Mouse (Mus musculus): Measurements from ENCODE around the gene Dtx3l. TPM values are rescaled to one million over a fixed set of nuclear protein-coding genes. Genes with fewer than 3 reads are reported as not detected.
"Not testable (repeated sequence)": the region's sequence is repeated elsewhere in the genome, so short reads cannot be mapped to it uniquely, and the experiment has no call there.

Dtx3l gene
- 3.4 and 3.5 TPM in 2 replicates for polyA plus RNA-seq (2016; fragmentation: Nextera tagmentation; extraction: Ambion mirVana)

GRCm38 (mm10) chr16:35938211-35939151, at the start of gene Dtx3l, which contains the start of gene Parp9:
Dtx3l (minus strand) TSS chr16:35939151.
Parp9 (plus strand) TSS chr16:35938470.
- H3K27me3 ChIP-seq (replicated peaks) = no peaks in the 10 kb centered on the region
- peak; percentile 81 for ATAC-seq
- WGBS (ENCODE audit: insufficient replicate concordance) = 1% methylated on average over 52 of the region's 52 CpGs

GRCm38 (mm10) chr16:35987930-35988329, 49.0 kb upstream of the Dtx3l start:
- Histone ChIP-seq H3K27ac (no peak overlapping the region), H3K27me3 (replicated peaks) (no peaks in the 10 kb centered on the region), H3K9ac (no peak overlapping the region), H3K9me3 (replicated peaks) (no peaks in the 10 kb centered on the region), H3K4me3 (no peak overlapping the region), H3K4me1 (peaks cover 41% of the 10 kb centered on the region), H3K4me2 (no peak overlapping the region), H3K36me3 (peaks cover 5% of the 10 kb centered on the region; the same call in 1 of the 2 replicates)
- no peak for ATAC-seq
- WGBS (ENCODE audit: insufficient replicate concordance) = 68% methylated on average over 1 of the region's 1 CpGs

More at GRCm38 (mm10) chr16:35938211-35939151, at the start of gene Dtx3l, which contains the start of gene Parp9:
- Histone ChIP-seq H3K4me1 (peaks cover 15% of the 10 kb centered on the region), H3K36me3 (peaks cover 4% of the 10 kb centered on the region; the same call in 1 of the 2 replicates), H3K27ac (peak within 1 kb of the TSS; percentile 61), H3K4me2 (peak within 1 kb of the TSS; percentile 92), H3K4me3 (peak within 1 kb of the TSS; percentile 86), H3K9ac (peak within 1 kb of the TSS; percentile 81), H3K9me3 (replicated peaks) (no peaks in the 10 kb centered on the region)

GRCm38 (mm10) chr16:35984471-35984870, 45.5 kb upstream of the Dtx3l start:
- Histone ChIP-seq H3K27me3 (replicated peaks) (no peaks in the 10 kb centered on the region), H3K4me1 (peaks cover 52% of the 10 kb centered on the region), H3K4me2 (peak overlapping the region; percentile 82), H3K4me3 (peak overlapping the region; percentile 89), H3K36me3 (peaks cover 3% of the 10 kb centered on the region; the same call in 1 of the 2 replicates), H3K27ac (peak overlapping the region; percentile 100), H3K9ac (peak overlapping the region; percentile 98), H3K9me3 (replicated peaks) (no peaks in the 10 kb centered on the region)
- no peak for ATAC-seq
- 25% methylated on average over 3 of the region's 3 CpGs for WGBS (ENCODE audit: insufficient replicate concordance)

- under 1% methylated on average over 51 of the region's 86 CpGs for WGBS (ENCODE audit: insufficient replicate concordance)
- Histone ChIP-seq H3K4me3 (peak overlapping the region; percentile 89), H3K4me2 (peak overlapping the region; percentile 82), H3K36me3 (no peaks in the 10 kb centered on the region), H3K27ac (peak overlapping the region; percentile 100), H3K9me3 (replicated peaks) (no peaks in the 10 kb centered on the region), H3K4me1 (peaks cover 52% of the 10 kb centered on the region), H3K27me3 (replicated peaks) (no peaks in the 10 kb centered on the region), H3K9ac (peak overlapping the region; percentile 98)
- peak; percentile 70 for ATAC-seq
Measured at GRCm38 (mm10) chr16:35983517-35984101, 44.7 kb upstream of the Dtx3l start.

- H3K9me3 ChIP-seq (replicated peaks) = no peaks in the 10 kb centered on the region
- H3K4me2 ChIP-seq = peak overlapping the region; percentile 82
- ATAC-seq = peak; percentile 85
- H3K27me3 ChIP-seq (replicated peaks) = no peaks in the 10 kb centered on the region
- peaks cover 52% of the 10 kb centered on the region for H3K4me1 ChIP-seq
- H3K27ac ChIP-seq = peak overlapping the region; percentile 100
- under 1% methylated on average over 54 of the region's 54 CpGs for WGBS (ENCODE audit: insufficient replicate concordance)
- no peaks in the 10 kb centered on the region for H3K36me3 ChIP-seq
- peak overlapping the region; percentile 89 for H3K4me3 ChIP-seq
- peak overlapping the region; percentile 98 for H3K9ac ChIP-seq
Measured at GRCm38 (mm10) chr16:35982902-35983516, 44.1 kb upstream of the Dtx3l start.

- no peaks in the 10 kb centered on the region for H3K27me3 ChIP-seq (replicated peaks)
- H3K4me1 ChIP-seq = peaks cover 47% of the 10 kb centered on the region
- no peaks in the 10 kb centered on the region for H3K9me3 ChIP-seq (replicated peaks)
- H3K9ac ChIP-seq = peak overlapping the region; percentile 98
- no peaks in the 10 kb centered on the region for H3K36me3 ChIP-seq
- H3K27ac ChIP-seq = peak overlapping the region; percentile 100
- WGBS (ENCODE audit: insufficient replicate concordance) = 4% methylated on average over 15 of the region's 15 CpGs
- ATAC-seq = no peak
- H3K4me2 ChIP-seq = peak overlapping the region; percentile 82
- peak overlapping the region; percentile 89 for H3K4me3 ChIP-seq
Measured at GRCm38 (mm10) chr16:35982506-35982901, 43.6 kb upstream of the Dtx3l start.

- Histone ChIP-seq H3K36me3 (no peaks in the 10 kb centered on the region), H3K9me3 (replicated peaks) (no peaks in the 10 kb centered on the region), H3K4me3 (peak overlapping the region; percentile 0; the same call in 1 of the 2 replicates), H3K27me3 (replicated peaks) (no peaks in the 10 kb centered on the region), H3K9ac (peak overlapping the region; percentile 1; the same call in 1 of the 2 replicates), H3K4me2 (peak overlapping the region; percentile 82), H3K4me1 (peaks cover 36% of the 10 kb centered on the region), H3K27ac (peak overlapping the region; percentile 100)
- ATAC-seq = peak; percentile 87
- 36% methylated on average over 19 of the region's 19 CpGs for WGBS (ENCODE audit: insufficient replicate concordance)
Measured at GRCm38 (mm10) chr16:35981363-35981821, 42.4 kb upstream of the Dtx3l start.

- H3K4me2 ChIP-seq; ATAC-seq; H3K4me3 ChIP-seq; H3K9me3 ChIP-seq (replicated peaks); H3K9ac ChIP-seq; H3K36me3 ChIP-seq; H3K27me3 ChIP-seq (replicated peaks); H3K27ac ChIP-seq: not testable (repeated sequence)
- 91% methylated on average over 1 of the region's 1 CpGs for WGBS (ENCODE audit: insufficient replicate concordance)
- H3K4me1 ChIP-seq = peaks cover 14% of the 10 kb centered on the region
Measured at GRCm38 (mm10) chr16:35978450-35978849, 39.5 kb upstream of the Dtx3l start, which contains the start of gene Kpna1. Kpna1 (plus strand) TSS chr16:35978750.

- H3K27me3 ChIP-seq (replicated peaks) = no peaks in the 10 kb centered on the region
- H3K36me3 ChIP-seq = no peaks in the 10 kb centered on the region
- ATAC-seq = no peak
- no peak overlapping the region for H3K9ac ChIP-seq
- no peaks in the 10 kb centered on the region for H3K4me1 ChIP-seq
- H3K4me3 ChIP-seq = no peak overlapping the region
- H3K4me2 ChIP-seq = no peak overlapping the region
- no peaks in the 10 kb centered on the region for H3K9me3 ChIP-seq (replicated peaks)
- 39% methylated on average over 1 of the region's 1 CpGs for WGBS (ENCODE audit: insufficient replicate concordance)
- H3K27ac ChIP-seq = no peak overlapping the region
Measured at GRCm38 (mm10) chr16:35974021-35974420, 35.1 kb upstream of the Dtx3l start.

- 55% methylated on average over 2 of the region's 2 CpGs for WGBS (ENCODE audit: insufficient replicate concordance)
- Histone ChIP-seq H3K9ac (no peak overlapping the region), H3K4me1 (no peaks in the 10 kb centered on the region), H3K9me3 (replicated peaks) (no peaks in the 10 kb centered on the region), H3K4me3 (no peak overlapping the region), H3K36me3 (0 out of 2 replicates have a peak, but pooled peaks cover 3% of the 10 kb centered on the region), H3K27me3 (replicated peaks) (no peaks in the 10 kb centered on the region), H3K27ac (no peak overlapping the region), H3K4me2 (no peak overlapping the region)
- ATAC-seq = no peak
Measured at GRCm38 (mm10) chr16:35968149-35968548, 29.2 kb upstream of the Dtx3l start.

GRCm38 (mm10) chr16:35967319-35967718, 28.4 kb upstream of the Dtx3l start:
- Histone ChIP-seq H3K27me3 (replicated peaks) (no peaks in the 10 kb centered on the region), H3K27ac (no peak overlapping the region), H3K4me2 (no peak overlapping the region), H3K4me3 (no peak overlapping the region), H3K36me3 (0 out of 2 replicates have a peak, but pooled peaks cover 3% of the 10 kb centered on the region), H3K9ac (no peak overlapping the region), H3K9me3 (replicated peaks) (no peaks in the 10 kb centered on the region), H3K4me1 (no peaks in the 10 kb centered on the region)
- no peak for ATAC-seq
- 79% methylated on average over 4 of the region's 4 CpGs for WGBS (ENCODE audit: insufficient replicate concordance)
